Mouse (Mus musculus) duodenum, adult 2 months (tissue): ENCODE data around the gene Pate3. TPM values are rescaled to one million over a fixed set of nuclear protein-coding genes. Genes with fewer than 3 reads are reported as not detected.

Source experiments
- polyA plus RNA-seq: library from polyadenylated mRNA; depleted of rRNA; stranded (reverse); fragments of >200 nt; gene quantifications from 2 replicates; pipeline ENCODE4 v1.2.3, GENCODE M21; 2012; ENCODE audit warnings: low replicate concordance; rRNA removed

Gene Pate3
- polyA plus RNA-seq: not detected in 2 replicates

DNA sequence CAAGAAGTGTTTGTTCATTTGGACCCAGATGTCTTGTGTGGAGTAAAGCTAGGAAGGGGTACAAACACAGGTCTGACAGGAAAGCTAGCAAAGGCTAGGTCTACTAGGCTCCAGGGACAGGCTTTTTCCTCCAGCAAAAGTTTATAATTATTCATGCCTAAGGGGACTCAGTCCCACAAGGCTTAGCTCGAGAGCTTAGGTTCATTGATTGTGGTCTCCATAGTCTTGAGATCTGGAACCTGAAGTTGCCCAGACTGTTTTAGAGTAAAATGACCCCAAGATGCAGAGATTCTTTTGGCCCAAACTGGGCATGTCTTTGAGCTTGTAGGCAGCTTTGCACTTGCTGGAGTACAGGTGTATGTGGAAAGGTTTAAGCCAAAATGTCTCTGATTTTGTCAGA, at the start of gene Pate3:
TSS of gene Pate3 (minus strand) at position 101 of the 400 bp plus-strand sequence.

DNA sequence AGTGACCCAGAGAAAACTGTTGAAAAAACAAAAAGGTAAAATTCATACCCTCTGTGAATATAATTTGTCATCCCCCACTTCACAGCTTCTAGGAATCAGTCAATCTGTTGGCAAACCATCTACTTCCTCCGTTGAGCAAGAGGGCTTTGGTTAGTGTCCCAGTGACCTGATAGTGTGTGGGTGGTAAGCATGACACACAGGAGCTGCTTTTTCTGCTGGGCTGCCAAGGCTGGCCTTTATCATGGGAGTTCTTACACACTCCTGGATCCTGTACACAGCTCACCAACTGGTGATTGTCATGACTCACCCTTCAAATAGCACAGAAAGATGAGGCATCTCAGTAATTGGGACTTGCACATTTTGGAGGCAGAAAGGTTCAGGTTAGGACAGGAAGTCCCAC, 39.0 kb upstream of the Pate3 start, which contains the start of gene Pate1:
TSS of gene Pate1 (minus strand) at position 378 of the 400 bp plus-strand sequence.

DNA sequence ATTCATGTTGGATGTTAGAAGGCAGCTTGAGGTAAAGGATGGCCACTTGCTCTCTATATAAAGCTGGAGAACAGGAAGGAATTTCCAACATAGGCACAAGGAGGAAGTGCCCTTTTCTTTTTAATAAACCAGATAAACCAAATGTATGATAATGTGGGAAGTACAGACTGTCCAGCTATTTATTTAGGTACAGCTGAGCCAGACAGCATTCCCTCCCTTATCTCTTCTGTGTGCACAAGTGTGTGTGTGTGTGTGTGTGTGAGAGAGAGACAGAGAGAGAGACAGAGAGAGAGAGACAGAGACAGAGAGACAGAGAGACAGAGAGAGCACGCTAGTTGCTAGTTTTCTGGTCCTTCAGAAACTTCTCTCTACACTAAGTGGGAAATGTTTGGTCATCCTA, 36.2 kb downstream of the Pate3 start, which contains the start of gene Pate4:
TSS of gene Pate4 (minus strand) at position 101 of the 400 bp plus-strand sequence.

Other genes with a start within 250 kb of the Pate3 start
- 1.2 TPM in 2 replicates for gene Cdon, start 227.1 kb downstream of the Pate3 start, polyA plus RNA-seq
- gene Gm1113, start 129.9 kb downstream of the Pate3 start, polyA plus RNA-seq: not detected in 2 replicates
- gene Ddx25, start 89.7 kb downstream of the Pate3 start, polyA plus RNA-seq: 0.02 TPM in 1 of 2 replicates, not detected in the other
- 0.12 and 0.15 TPM in 2 replicates for gene Pus3, start 89.6 kb downstream of the Pate3 start, polyA plus RNA-seq
- 0.15 TPM in 1 of 2 replicates, not detected in the other for gene Pate2, start 77.9 kb downstream of the Pate3 start, polyA plus RNA-seq
- 0.07 and 0.29 TPM in 2 replicates for gene Hyls1, start 77.8 kb downstream of the Pate3 start, polyA plus RNA-seq
- not detected in 2 replicates for gene Pate4, start 36.3 kb downstream of the Pate3 start, polyA plus RNA-seq
- gene Pate1, start 39.2 kb upstream of the Pate3 start, polyA plus RNA-seq: not detected in 2 replicates
- not detected in 2 replicates for gene Gm17677, start 92.8 kb upstream of the Pate3 start, polyA plus RNA-seq
- not detected in 2 replicates for gene Gm17727, start 129.9 kb upstream of the Pate3 start, polyA plus RNA-seq
- not detected in 2 replicates for gene Gm27235, start 141.9 kb upstream of the Pate3 start, polyA plus RNA-seq
- not detected in 2 replicates for gene D730048I06Rik, start 141.9 kb upstream of the Pate3 start, polyA plus RNA-seq
- not detected in 2 replicates for gene 9230110F15Rik, start 195.9 kb upstream of the Pate3 start, polyA plus RNA-seq